Mouse (Mus musculus) testis, postnatal 10 days (tissue): ENCODE data around the gene Col1a2.

Experiments
- DNase-seq: peaks from one replicate; pipeline ENCODE4 v3.0.0; 2021; ENCODE audit warnings: low spot score

Gene Col1a2

GRCm38 (mm10) chr6:4521031-4521430, 16.4 kb downstream of the Col1a2 start:
- no peak for DNase-seq

GRCm38 (mm10) chr6:4528439-4528838, 23.8 kb downstream of the Col1a2 start:
- no peak for DNase-seq

GRCm38 (mm10) chr6:4530986-4531385, 26.4 kb downstream of the Col1a2 start:
- no peak for DNase-seq

- DNase-seq = no peak
These were observed 28.3 kb downstream of the Col1a2 start for GRCm38 (mm10) chr6:4532898-4533297.

- no peak for DNase-seq
These were observed 30.0 kb downstream of the Col1a2 start for GRCm38 (mm10) chr6:4534462-4535079.

- DNase-seq = no peak
These were observed 37.5 kb downstream of the Col1a2 start for GRCm38 (mm10) chr6:4541926-4542715.

GRCm38 (mm10) chr6:4544554-4544953, 39.9 kb downstream of the Col1a2 start:
- DNase-seq = peak; percentile 73

GRCm38 (mm10) chr6:4545727-4546126, 41.1 kb downstream of the Col1a2 start:
- DNase-seq = peak; percentile 86

- DNase-seq = no peak
These were observed 44.3 kb downstream of the Col1a2 start for GRCm38 (mm10) chr6:4548894-4549293.

- no peak for DNase-seq
These were observed 45.4 kb downstream of the Col1a2 start for GRCm38 (mm10) chr6:4549846-4550548.

- DNase-seq = no peak
These were observed 45.9 kb downstream of the Col1a2 start for GRCm38 (mm10) chr6:4550549-4550915.

- DNase-seq = no peak
These were observed 50.8 kb downstream of the Col1a2 start for GRCm38 (mm10) chr6:4555366-4555765.

- no peak for DNase-seq
These were observed 52.5 kb downstream of the Col1a2 start for GRCm38 (mm10) chr6:4557086-4557485.

- peak; percentile 55 for DNase-seq
These were observed 53.1 kb downstream of the Col1a2 start for GRCm38 (mm10) chr6:4557678-4558077.

- no peak for DNase-seq
These were observed 56.5 kb downstream of the Col1a2 start for GRCm38 (mm10) chr6:4561156-4561555.

- DNase-seq = no peak
These were observed 57.0 kb downstream of the Col1a2 start for GRCm38 (mm10) chr6:4561621-4562020.

GRCm38 (mm10) chr6:4562401-4562800, 57.8 kb downstream of the Col1a2 start:
- DNase-seq = no peak

GRCm38 (mm10) chr6:4563477-4563876, 58.9 kb downstream of the Col1a2 start:
- DNase-seq = no peak

- DNase-seq = no peak
These were observed 65.8 kb downstream of the Col1a2 start for GRCm38 (mm10) chr6:4570412-4570811.

GRCm38 (mm10) chr6:4577756-4578155, 73.1 kb downstream of the Col1a2 start:
- DNase-seq = no peak

- no peak for DNase-seq
These were observed 73.7 kb downstream of the Col1a2 start for GRCm38 (mm10) chr6:4578343-4578742.

- no peak for DNase-seq
These were observed 75.0 kb downstream of the Col1a2 start for GRCm38 (mm10) chr6:4579620-4580019.

- DNase-seq = no peak
These were observed 78.9 kb downstream of the Col1a2 start for GRCm38 (mm10) chr6:4583485-4583884.
